ENCODE assay signal across 20 mouse cellular contexts in the genomic region with DNA sequence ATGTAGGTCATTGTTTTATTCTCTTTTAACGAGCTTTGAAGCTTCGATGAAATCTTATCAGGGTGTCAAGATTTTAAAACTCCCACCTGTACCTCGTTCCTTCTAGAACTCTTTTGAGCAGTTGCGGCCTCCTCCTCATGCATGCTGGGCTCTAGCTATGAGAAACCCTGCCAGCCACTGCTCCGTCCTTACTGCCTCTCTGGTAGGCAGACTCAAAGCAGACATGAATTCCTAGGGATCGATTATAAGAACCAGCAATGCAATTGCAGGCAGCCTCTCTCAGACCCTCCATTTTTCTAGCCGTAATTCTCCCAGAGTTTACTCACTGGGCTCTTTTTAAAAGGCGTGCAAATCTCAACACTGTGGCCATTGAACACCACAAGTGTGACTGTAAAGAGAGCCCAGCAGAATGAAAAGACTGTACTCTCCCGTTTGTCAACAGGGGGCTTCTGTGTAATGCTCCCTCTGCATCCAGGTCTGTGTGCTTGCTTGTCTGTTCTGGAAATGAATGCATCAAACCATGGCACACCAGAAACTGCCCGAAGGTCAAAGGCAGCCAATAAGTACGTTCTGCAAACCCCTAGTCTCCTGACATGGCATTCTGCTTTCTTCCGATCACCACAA.
DNase-seq lines count a peak whose midpoint lies in the region; ATAC-seq lines count a peak whose summit lies in the region.
"Had no signal": no experiment of that assay in that cellular context is flagged by ENCODE, and none has a peak within 500 bp of the region (broad histone marks: within the 10 kb centered on the region; RNA-seq: fewer than 3 reads in every experiment).

No protein-coding gene starts in this region.

- H3K27me3 ChIP-seq in midbrain, embryonic 14.5 days (ENCODE audit: control insufficient read depth, insufficient read depth, low read length): no peaks in the 10 kb centered on the region
- no peaks in the 10 kb centered on the region for H3K27me3 ChIP-seq in midbrain, embryonic 13.5 days
- H3K27me3 ChIP-seq in embryonic facial prominence, embryonic 14.5 days (replicated peaks; ENCODE audit: control insufficient read depth, insufficient read depth, low read length): no peaks in the 10 kb centered on the region
- no peaks in the 10 kb centered on the region for H3K27me3 ChIP-seq in limb, embryonic 12.5 days
- no peaks in the 10 kb centered on the region for H3K27me3 ChIP-seq in neural tube, embryonic 15.5 days (replicated peaks)
- H3K27me3 ChIP-seq: lung, embryonic 15.5 days; midbrain, embryonic 12.5 days had no signal

- H3K4me3 ChIP-seq in midbrain, embryonic 14.5 days (replicated peaks; ENCODE audit: low read depth, low read length): no peak overlapping the region
- no peak overlapping the region for H3K4me3 ChIP-seq in midbrain, embryonic 13.5 days (replicated peaks)
- no peak overlapping the region for H3K4me3 ChIP-seq in embryonic facial prominence, embryonic 14.5 days (ENCODE audit: low read depth, low read length)
- no peak overlapping the region for H3K4me3 ChIP-seq in limb, embryonic 12.5 days (replicated peaks)
- H3K4me3 ChIP-seq in neural tube, embryonic 15.5 days (replicated peaks): no peak overlapping the region
- H3K4me3 ChIP-seq: erythroblast, embryonic 14.5 days; heart, embryonic 10.5 days; layer of hippocampus, adult 2 months; lung, embryonic 15.5 days; midbrain, embryonic 12.5 days had no signal

- peak; percentile 23 for DNase-seq in midbrain, embryonic 14.5 days
- peak; percentile 7 for DNase-seq in embryonic facial prominence, embryonic 14.5 days (ENCODE audit: low spot score)
- no peak for DNase-seq in T-cell, adult 2 months (ENCODE audit: low spot score)
- DNase-seq in kidney, postnatal 10 days: no peak
- DNase-seq: cerebellum, adult 8-10 months; kidney, adult 18-20 months; right cerebral cortex, postnatal 25 days; thymus, postnatal 36 days had no signal

- no peaks in the 10 kb centered on the region for H3K9me3 ChIP-seq in midbrain, embryonic 14.5 days (ENCODE audit: control insufficient read depth, low read length)
- H3K9me3 ChIP-seq in midbrain, embryonic 13.5 days: no peaks in the 10 kb centered on the region
- H3K9me3 ChIP-seq in embryonic facial prominence, embryonic 14.5 days (ENCODE audit: control insufficient read depth, low read length): no peaks in the 10 kb centered on the region
- H3K9me3 ChIP-seq in limb, embryonic 12.5 days: no peaks in the 10 kb centered on the region
- H3K9me3 ChIP-seq in neural tube, embryonic 15.5 days (replicated peaks): no peaks in the 10 kb centered on the region
- H3K9me3 ChIP-seq: heart, embryonic 10.5 days; lung, embryonic 15.5 days; midbrain, embryonic 12.5 days had no signal

- no peaks in the 10 kb centered on the region for H3K36me3 ChIP-seq in midbrain, embryonic 14.5 days (ENCODE audit: control insufficient read depth, insufficient read depth, low read length)
- no peaks in the 10 kb centered on the region for H3K36me3 ChIP-seq in midbrain, embryonic 13.5 days
- H3K36me3 ChIP-seq in embryonic facial prominence, embryonic 14.5 days (ENCODE audit: control insufficient read depth, insufficient read depth, low read length): no peaks in the 10 kb centered on the region
- no peaks in the 10 kb centered on the region for H3K36me3 ChIP-seq in limb, embryonic 12.5 days
- no peaks in the 10 kb centered on the region for H3K36me3 ChIP-seq in neural tube, embryonic 15.5 days
- H3K36me3 ChIP-seq: heart, embryonic 10.5 days; lung, embryonic 15.5 days; midbrain, embryonic 12.5 days had no signal

- 68% methylated on average over 12 of the region's 12 CpGs for WGBS in midbrain, embryonic 14.5 days
- 79% methylated on average over 12 of the region's 12 CpGs for WGBS in midbrain, embryonic 13.5 days
- 74% methylated on average over 12 of the region's 12 CpGs for WGBS in embryonic facial prominence, embryonic 14.5 days
- 76% methylated on average over 12 of the region's 12 CpGs for WGBS in limb, embryonic 12.5 days
- WGBS in neural tube, embryonic 15.5 days: 50% methylated on average over 12 of the region's 12 CpGs

- H3K9ac ChIP-seq in midbrain, embryonic 14.5 days (replicated peaks; ENCODE audit: low read length): no peak overlapping the region
- no peak overlapping the region for H3K9ac ChIP-seq in midbrain, embryonic 13.5 days (replicated peaks)
- H3K9ac ChIP-seq in embryonic facial prominence, embryonic 14.5 days (ENCODE audit: low read depth, low read length): no peak overlapping the region
- H3K9ac ChIP-seq in limb, embryonic 12.5 days (replicated peaks): no peak overlapping the region
- H3K9ac ChIP-seq in neural tube, embryonic 15.5 days (replicated peaks): no peak overlapping the region
- H3K9ac ChIP-seq: liver, embryonic 14.5 days; lung, embryonic 15.5 days; midbrain, embryonic 12.5 days had no signal

- H3K27ac ChIP-seq in midbrain, embryonic 14.5 days (replicated peaks; ENCODE audit: low read depth, low read length): no peak overlapping the region
- H3K27ac ChIP-seq in midbrain, embryonic 13.5 days: no peak overlapping the region
- H3K27ac ChIP-seq in embryonic facial prominence, embryonic 14.5 days (replicated peaks; ENCODE audit: low read depth, low read length): 0 out of 2 replicates have a peak overlapping the region, but pooled peaks have one; percentile 28
- H3K27ac ChIP-seq in limb, embryonic 12.5 days: peak overlapping the region; percentile 78
- H3K27ac ChIP-seq in neural tube, embryonic 15.5 days (replicated peaks): 0 out of 2 replicates have a peak overlapping the region, but pooled peaks have one; percentile 13
- H3K27ac ChIP-seq: heart, embryonic 10.5 days; kidney, postnatal 0 days; layer of hippocampus, adult 2 months; liver, embryonic 14.5 days; lung, embryonic 15.5 days; macrophage; midbrain, embryonic 12.5 days had no signal

- no peaks in the 10 kb centered on the region for H3K4me1 ChIP-seq in midbrain, embryonic 14.5 days (ENCODE audit: control insufficient read depth, insufficient read depth, low read length)
- H3K4me1 ChIP-seq in midbrain, embryonic 13.5 days (replicated peaks): no peaks in the 10 kb centered on the region
- H3K4me1 ChIP-seq in embryonic facial prominence, embryonic 14.5 days (ENCODE audit: control insufficient read depth, insufficient read depth, low read length): no peaks in the 10 kb centered on the region
- peaks cover 12% of the 10 kb centered on the region for H3K4me1 ChIP-seq in limb, embryonic 12.5 days (replicated peaks)
- peaks cover 5% of the 10 kb centered on the region; the same call in 1 of the 2 replicates for H3K4me1 ChIP-seq in neural tube, embryonic 15.5 days
- H3K4me1 ChIP-seq: heart, embryonic 10.5 days had no signal

- no peak for ATAC-seq in midbrain, embryonic 14.5 days (ENCODE audit: low FRiP score, low TSS enrichment)
- ATAC-seq in midbrain, embryonic 13.5 days: no peak
- ATAC-seq in embryonic facial prominence, embryonic 14.5 days (ENCODE audit: low read depth): no peak
- no peak for ATAC-seq in limb, embryonic 12.5 days (ENCODE audit: insufficient number of reproducible peaks, insufficient read depth, low FRiP score, low TSS enrichment, low read depth)
- no peak for ATAC-seq in neural tube, embryonic 15.5 days (ENCODE audit: low FRiP score)
- ATAC-seq: forebrain, embryonic 16.5 days had no signal

- H3K4me2 ChIP-seq in midbrain, embryonic 14.5 days (ENCODE audit: low read length): no peak overlapping the region
- H3K4me2 ChIP-seq in midbrain, embryonic 13.5 days (replicated peaks): no peak overlapping the region
- no peak overlapping the region for H3K4me2 ChIP-seq in embryonic facial prominence, embryonic 14.5 days (ENCODE audit: low read depth, low read length)
- H3K4me2 ChIP-seq in limb, embryonic 12.5 days: no peak overlapping the region
- H3K4me2 ChIP-seq in neural tube, embryonic 15.5 days: no peak overlapping the region
- H3K4me2 ChIP-seq: lung, embryonic 15.5 days; midbrain, embryonic 12.5 days had no signal

Comparison
In these comparisons a context has a peak if more than half of its experiments do, and no peak if none do; other contexts are left out.
1. DNase-seq: peak in midbrain, embryonic 14.5 days (single experiment) and embryonic facial prominence, embryonic 14.5 days (single experiment); none in T-cell, adult 2 months (single experiment) and kidney, postnatal 10 days (single experiment).
2. H3K27ac ChIP-seq: peak in embryonic facial prominence, embryonic 14.5 days (single experiment), limb, embryonic 12.5 days (single experiment) and neural tube, embryonic 15.5 days (single experiment); none in midbrain, embryonic 14.5 days (single experiment) and midbrain, embryonic 13.5 days (single experiment).